Mouse (Mus musculus) brain, embryonic 14.5 days (tissue): ENCODE results near the gene Slit3. TPM values are rescaled to one million over a fixed set of nuclear protein-coding genes. Genes with fewer than 3 reads are reported as not detected.

Experiments used
- DNase-seq: peaks from one replicate; pipeline ENCODE4 v3.0.0-alpha.2; 2011; ENCODE audit warnings: low read depth
- CTCF ChIP-seq: fragments of 200-500 bp; IDR thresholded peaks from 2 replicates; pipeline ENCODE4 v1.5.1; 2012; ENCODE audit warnings: inconsistent platforms, mild to moderate bottlenecking, moderate library complexity, borderline replicate concordance; ENCODE audit not compliant: insufficient read depth, insufficient read length; ENCODE audit errors: extremely low read depth
- POLR2A ChIP-seq: fragments of 200-500 bp; IDR thresholded peaks from 2 replicates; pipeline ENCODE4 v1.6.1; 2012; ENCODE audit warnings: mild to moderate bottlenecking, inconsistent platforms, borderline replicate concordance; ENCODE audit not compliant: poor library complexity, insufficient read depth, insufficient read length, severe bottlenecking; ENCODE audit errors: extremely low read depth
- polyA plus RNA-seq: library from polyadenylated mRNA; depleted of rRNA; stranded (reverse); fragments of >200 nt; gene quantifications from 2 replicates; pipeline ENCODE4 v1.2.3, GENCODE M21; 2012

Slit3 gene
- polyA plus RNA-seq, 1 experiment, result 9.3 TPM

- no peak for DNase-seq
- TF ChIP-seq POLR2A (no peak), CTCF (no peak)
Observed at GRCm38 (mm10) chr11:35589892-35590291, 468.9 kb downstream of the Slit3 start.

GRCm38 (mm10) chr11:35593146-35594034, 472.4 kb downstream of the Slit3 start:
- TF ChIP-seq POLR2A (no peak), CTCF (no peak)
- no peak for DNase-seq

GRCm38 (mm10) chr11:35596064-35596463, 475.0 kb downstream of the Slit3 start:
- no peak for DNase-seq
- TF ChIP-seq CTCF, result no peak
- TF ChIP-seq POLR2A, result no peak

DNA sequence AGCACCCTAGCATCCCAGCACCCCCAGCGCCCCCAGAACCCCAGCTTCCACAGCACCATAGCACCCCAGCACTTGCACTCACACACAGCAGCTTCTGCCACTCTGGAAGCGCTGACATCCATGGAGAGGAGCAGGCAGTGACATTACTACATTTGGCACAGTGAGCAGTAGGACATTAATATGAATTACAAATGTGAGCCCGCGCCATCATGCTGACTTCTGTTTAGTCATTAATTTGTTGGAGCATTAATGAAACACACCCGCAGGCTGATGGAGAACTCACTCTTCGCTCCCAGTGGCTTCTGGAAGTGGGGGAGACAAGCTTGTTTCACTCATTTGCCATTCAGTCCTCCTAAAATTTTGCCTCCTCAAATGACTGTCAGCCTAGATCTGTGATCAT, 476.9 kb downstream of the Slit3 start:
- DNase-seq, result peak; percentile 59
- TF ChIP-seq CTCF, result no peak
- TF ChIP-seq POLR2A, result no peak

DNA sequence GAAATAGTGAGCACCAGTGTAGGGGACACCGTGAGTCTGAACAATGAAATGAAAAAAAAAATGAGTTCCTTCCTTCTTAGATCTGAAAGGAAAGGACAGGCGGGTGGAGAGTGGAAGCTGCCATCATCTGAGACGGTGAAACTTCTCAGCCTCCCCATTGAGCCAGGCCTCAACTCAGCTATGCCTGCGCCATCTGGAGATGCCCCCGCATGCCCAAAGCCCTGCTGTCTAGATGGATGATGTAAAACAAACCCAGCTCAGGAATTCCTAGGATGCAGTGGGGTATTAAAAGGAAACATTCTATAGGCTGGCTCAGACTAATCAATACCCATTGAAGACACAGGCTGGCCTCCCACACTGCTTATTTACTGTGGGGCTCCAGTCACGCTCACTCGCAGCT, 477.7 kb downstream of the Slit3 start:
- TF ChIP-seq CTCF (no peak), POLR2A (no peak)
- no peak for DNase-seq

GRCm38 (mm10) chr11:35601652-35602240, 480.7 kb downstream of the Slit3 start:
- TF ChIP-seq POLR2A (no peak), CTCF (no peak)
- DNase-seq, result peak; percentile 62

GRCm38 (mm10) chr11:35602586-35602985, 481.6 kb downstream of the Slit3 start:
- no peak for TF ChIP-seq CTCF
- TF ChIP-seq POLR2A, result no peak

DNA sequence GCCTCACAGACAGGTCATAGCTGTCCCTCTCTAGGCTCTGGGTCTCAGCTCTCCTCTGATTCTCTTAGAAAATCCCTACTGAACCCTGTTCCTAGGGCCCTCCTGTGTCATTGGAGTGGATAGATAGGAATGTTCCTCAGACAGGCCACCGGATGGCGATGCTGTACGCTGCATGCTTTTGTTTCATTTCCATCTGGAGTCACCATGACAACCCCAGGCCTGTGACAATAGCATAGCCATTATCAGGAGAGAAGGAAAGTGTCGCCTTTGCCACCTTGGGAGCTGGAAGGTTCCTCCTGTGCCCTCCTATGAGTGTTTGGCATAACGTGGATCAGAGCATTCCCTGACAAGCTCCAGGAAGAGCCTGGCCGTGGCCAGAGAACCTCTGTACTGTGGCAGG, 482.9 kb downstream of the Slit3 start:
- peak; percentile 47 for DNase-seq
- TF ChIP-seq CTCF, result peak; percentile 41; the same call in 1 of the 2 replicates
- TF ChIP-seq POLR2A, result no peak

More at GRCm38 (mm10) chr11:35602586-35602985, 481.6 kb downstream of the Slit3 start:
- DNase-seq, result no peak

DNA sequence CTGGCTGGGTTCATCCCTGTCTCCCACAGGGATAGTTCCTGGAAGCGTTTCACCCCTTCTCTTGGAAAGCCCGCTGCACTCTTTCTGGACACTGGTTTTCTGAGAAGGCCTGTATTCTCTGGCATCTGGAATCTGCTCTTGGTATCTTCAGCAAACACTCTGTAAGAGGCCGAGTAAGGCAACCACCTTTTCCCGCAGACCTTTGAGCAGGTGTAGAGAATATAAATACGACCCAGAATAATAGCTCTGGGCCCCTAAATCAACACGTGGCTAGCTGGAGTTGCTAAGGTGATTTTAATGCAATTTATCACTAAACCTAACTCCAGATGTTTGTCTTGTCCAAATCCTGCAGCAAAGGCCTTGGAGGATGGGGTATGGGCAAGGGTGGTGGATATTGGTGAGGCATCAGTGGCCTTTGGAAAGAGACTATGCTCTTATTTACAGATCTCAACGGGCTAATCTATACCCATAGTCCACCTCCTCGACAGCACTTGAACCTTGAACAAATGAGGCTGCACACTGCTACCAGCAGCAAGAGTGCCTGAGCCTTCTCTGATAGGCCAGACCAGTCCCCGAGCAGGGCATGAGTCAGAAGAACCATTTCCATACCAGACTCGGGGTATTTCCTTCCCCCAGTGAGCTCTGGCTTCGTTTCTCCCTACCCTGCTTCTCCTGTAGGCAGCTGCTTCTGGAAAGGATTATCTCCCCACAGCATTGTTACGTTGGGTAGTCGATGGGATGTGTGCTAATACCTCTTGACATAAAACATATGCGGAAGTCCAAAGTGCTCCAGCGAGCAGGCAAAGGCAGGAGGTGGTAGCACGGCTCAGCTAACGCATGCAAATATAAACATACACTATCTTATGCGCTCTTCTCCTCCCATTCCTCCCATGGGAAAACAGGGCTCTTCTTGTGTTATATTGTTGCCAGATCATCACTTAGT, 484.1 kb downstream of the Slit3 start:
- peak; percentile 42 for DNase-seq
- no peak for TF ChIP-seq CTCF
- no peak for TF ChIP-seq POLR2A

DNA sequence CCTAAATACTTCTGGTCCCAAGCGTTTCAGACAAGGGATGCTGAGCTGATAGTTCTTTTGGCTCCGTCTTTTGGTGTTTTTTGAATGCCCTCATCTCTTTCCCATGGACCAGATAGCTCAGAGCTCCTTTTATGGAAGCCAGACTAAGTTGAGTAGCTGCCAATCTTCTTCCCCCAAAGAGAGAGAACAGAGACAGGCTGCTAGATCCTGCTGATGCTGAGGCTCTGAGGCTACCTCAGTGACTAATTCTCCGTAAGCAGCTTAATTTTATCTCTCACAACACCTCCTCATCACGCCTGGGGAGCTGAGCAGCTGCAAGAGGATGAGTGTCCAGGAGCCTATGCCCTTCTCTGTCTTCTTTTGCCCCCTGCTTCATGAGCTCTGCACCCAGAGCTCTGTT, 486.2 kb downstream of the Slit3 start:
- peak; percentile 42 for DNase-seq
- TF ChIP-seq CTCF, result no peak
- TF ChIP-seq POLR2A, result no peak

GRCm38 (mm10) chr11:35608794-35609193, 487.8 kb downstream of the Slit3 start:
- peak; percentile 41 for DNase-seq
- TF ChIP-seq CTCF (no peak), POLR2A (no peak)

GRCm38 (mm10) chr11:35612262-35612896, 491.4 kb downstream of the Slit3 start:
- TF ChIP-seq CTCF, result no peak
- TF ChIP-seq POLR2A, result no peak
- DNase-seq, result no peak
